ENCODE assay signal across 8 mouse cellular contexts in the genomic region with DNA sequence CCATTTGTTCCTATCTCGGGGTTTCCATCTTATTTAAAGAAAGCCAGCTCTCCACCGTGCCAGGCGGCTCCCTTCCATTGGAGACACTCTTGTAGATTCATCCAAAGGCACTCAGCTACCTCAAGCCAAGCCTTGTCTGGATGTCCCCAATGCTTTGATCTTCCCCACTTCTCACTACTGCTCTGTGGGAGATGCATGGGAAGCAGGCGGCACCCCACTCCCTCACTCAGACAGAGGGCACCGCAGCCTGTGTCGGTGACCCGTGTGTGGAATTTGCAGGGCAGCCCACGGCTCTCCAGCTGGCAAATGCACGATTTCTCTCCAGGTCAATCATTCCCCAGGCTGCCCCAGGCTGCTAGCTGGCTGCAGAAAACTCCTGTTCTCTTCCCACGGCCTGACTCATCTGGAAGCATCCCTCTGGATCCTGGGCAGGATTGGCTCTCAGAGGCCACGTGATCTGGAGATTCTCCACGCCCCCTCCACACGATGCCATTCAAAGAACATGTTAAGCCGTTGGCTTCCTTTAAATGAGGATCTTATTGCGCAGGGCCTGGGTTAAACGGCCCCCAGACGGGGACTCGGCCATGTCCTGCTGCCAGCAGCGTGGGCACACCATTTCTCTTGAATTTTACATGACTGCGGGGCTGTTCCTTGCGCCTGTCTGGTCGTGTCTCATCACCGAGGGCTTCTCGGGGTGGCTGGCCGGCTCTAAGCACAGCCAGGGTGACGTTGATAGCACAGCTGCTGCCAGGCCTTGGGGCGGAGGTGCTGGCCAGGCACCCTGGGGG. TPM values are rescaled to one million over a fixed set of nuclear protein-coding genes. Genes with fewer than 3 reads are reported as not detected.
DNase-seq lines count a peak whose midpoint lies in the region; ATAC-seq and TF ChIP-seq lines count a peak whose summit lies in the region.

No protein-coding gene starts in this region.

- DNase-seq in lung, embryonic 14.5 days: peak; percentile 73
- DNase-seq in lung, postnatal 25 days (ENCODE audit: low spot score): no peak
- DNase-seq in heart, postnatal 4 days: peak; percentile 34
- DNase-seq in left cerebral cortex, adult 2 months (ENCODE audit: extremely low spot score in 1 of 2, low spot score in 2 of 2): peak; percentile 69 to 73
- DNase-seq in thymus, adult 2 months: no peak
- no peak for DNase-seq in urinary bladder, postnatal 4 days (ENCODE audit: low spot score in 2 of 2)

- H3K9me3 ChIP-seq in lung, embryonic 14.5 days (ENCODE audit: low read depth, low read length): no peaks in the 10 kb centered on the region
- H3K9me3 ChIP-seq in embryonic facial prominence, embryonic 12.5 days: no peaks in the 10 kb centered on the region
- H3K9me3 ChIP-seq in neural tube, embryonic 12.5 days: no peaks in the 10 kb centered on the region

- intact Hi-C loops in left cerebral cortex, adult 2 months (cut with DNase I): no loop called here

- no peak for TF ChIP-seq CTCF in lung, embryonic 14.5 days (IDR thresholded peaks at IDR 0.05; ENCODE audit: low read depth)
- TF ChIP-seq CTCF in left cerebral cortex, adult 2 months (IDR thresholded peaks at IDR 0.05): no peak
- no peak for TF ChIP-seq CTCF in thymus, adult 2 months (IDR thresholded peaks at IDR 0.05; ENCODE audit: borderline replicate concordance, control insufficient read depth, extremely low read depth, insufficient read depth, low read length, poor library complexity)

- peak; percentile 89 for ATAC-seq in lung, embryonic 14.5 days (ENCODE audit: insufficient read depth)
- peak; percentile 54 for ATAC-seq in embryonic facial prominence, embryonic 12.5 days (ENCODE audit: insufficient number of reproducible peaks, insufficient read depth, low FRiP score, low TSS enrichment)
- ATAC-seq in neural tube, embryonic 12.5 days (ENCODE audit: low FRiP score, low read depth): peak; percentile 87

- 0 out of 2 replicates have a peak overlapping the region, but pooled peaks have one; percentile 5 for H3K4me3 ChIP-seq in lung, embryonic 14.5 days (ENCODE audit: low read depth, low read length)
- peak overlapping the region; percentile 22 for H3K4me3 ChIP-seq in embryonic facial prominence, embryonic 12.5 days
- peak overlapping the region; percentile 26 for H3K4me3 ChIP-seq in left cerebral cortex, adult 2 months
- H3K4me3 ChIP-seq in neural tube, embryonic 12.5 days: peak overlapping the region; percentile 24
- no peak overlapping the region for H3K4me3 ChIP-seq in thymus, adult 2 months (ENCODE audit: control insufficient read depth, insufficient read depth, low read length)

- H3K27ac ChIP-seq in lung, embryonic 14.5 days (ENCODE audit: low read depth): no peak overlapping the region
- 0 out of 2 replicates have a peak overlapping the region, but pooled peaks have one; percentile 7 for H3K27ac ChIP-seq in embryonic facial prominence, embryonic 12.5 days
- peak overlapping the region; percentile 53; the same call in 1 of the 2 replicates for H3K27ac ChIP-seq in left cerebral cortex, adult 2 months
- peak overlapping the region; percentile 50; the same call in 1 of the 2 replicates for H3K27ac ChIP-seq in neural tube, embryonic 12.5 days
- H3K27ac ChIP-seq in thymus, adult 2 months (ENCODE audit: control insufficient read depth, insufficient read depth, low read length): no peak overlapping the region

- WGBS in lung, embryonic 14.5 days: 16% methylated on average over 27 of the region's 27 CpGs
- 23% methylated on average over 27 of the region's 27 CpGs for WGBS in embryonic facial prominence, embryonic 12.5 days
- WGBS in neural tube, embryonic 12.5 days: 18% methylated on average over 27 of the region's 27 CpGs
- WGBS in thymus, adult 2 months: 33% methylated on average over 27 of the region's 27 CpGs

- no peak for TF ChIP-seq POLR2A in thymus, adult 2 months (IDR thresholded peaks at IDR 0.05; ENCODE audit: control insufficient read depth, extremely low read depth, insufficient read depth, low read length, poor library complexity)

- H3K4me1 ChIP-seq in lung, embryonic 14.5 days (ENCODE audit: insufficient read depth): no peaks in the 10 kb centered on the region
- peaks cover 12% of the 10 kb centered on the region for H3K4me1 ChIP-seq in embryonic facial prominence, embryonic 12.5 days
- H3K4me1 ChIP-seq in neural tube, embryonic 12.5 days: peaks cover 20% of the 10 kb centered on the region
- H3K4me1 ChIP-seq in thymus, adult 2 months (replicated peaks; ENCODE audit: control insufficient read depth, insufficient read depth, low read length): no peaks in the 10 kb centered on the region

- H3K27me3 ChIP-seq in lung, embryonic 14.5 days (ENCODE audit: insufficient read depth, low read length): no peaks in the 10 kb centered on the region
- H3K27me3 ChIP-seq in embryonic facial prominence, embryonic 12.5 days: peaks cover 3% of the 10 kb centered on the region; the same call in 1 of the 2 replicates
- H3K27me3 ChIP-seq in neural tube, embryonic 12.5 days (replicated peaks): 0 out of 2 replicates have a peak, but pooled peaks cover 3% of the 10 kb centered on the region
- H3K27me3 ChIP-seq in thymus, adult 2 months (ENCODE audit: control insufficient read depth, insufficient read depth, low read length): 0 out of 2 replicates have a peak, but pooled peaks cover 2% of the 10 kb centered on the region

- peak overlapping the region; percentile 59 for H3K4me2 ChIP-seq in lung, embryonic 14.5 days
- H3K4me2 ChIP-seq in embryonic facial prominence, embryonic 12.5 days (replicated peaks): peak overlapping the region; percentile 55
- H3K4me2 ChIP-seq in neural tube, embryonic 12.5 days (replicated peaks): peak overlapping the region; percentile 65

- H3K36me3 ChIP-seq in lung, embryonic 14.5 days (ENCODE audit: insufficient read depth): no peaks in the 10 kb centered on the region
- no peaks in the 10 kb centered on the region for H3K36me3 ChIP-seq in embryonic facial prominence, embryonic 12.5 days
- H3K36me3 ChIP-seq in neural tube, embryonic 12.5 days: no peaks in the 10 kb centered on the region
- no peaks in the 10 kb centered on the region for H3K36me3 ChIP-seq in thymus, adult 2 months (ENCODE audit: control insufficient read depth, insufficient read depth, low read length)

- 0 out of 2 replicates have a peak overlapping the region, but pooled peaks have one; percentile 13 for H3K9ac ChIP-seq in lung, embryonic 14.5 days
- peak overlapping the region; percentile 38; the same call in 1 of the 2 replicates for H3K9ac ChIP-seq in embryonic facial prominence, embryonic 12.5 days
- peak overlapping the region; percentile 42 for H3K9ac ChIP-seq in neural tube, embryonic 12.5 days

RNA-seq across cellular contexts. Expression of gene Hmx1, which starts 58.9 kb away (rescaled TPM):
- polyA plus RNA-seq in lung, embryonic 14.5 days (2014; fragmentation: Nextera tagmentation; extraction: Ambion mirVana): not detected in 2 replicates
- polyA plus RNA-seq in embryonic facial prominence, embryonic 12.5 days (2016; fragmentation: Nextera tagmentation; extraction: Ambion mirVana): 11.1 and 17.3 TPM in 2 replicates
- total RNA-seq in heart, postnatal 4 days (2021): not detected
- total RNA-seq in left cerebral cortex, adult 2 months (2021): not detected
- polyA plus RNA-seq in neural tube, embryonic 12.5 days (2016; fragmentation: Nextera tagmentation; extraction: Ambion mirVana): 10.0 and 18.2 TPM in 2 replicates
- polyA plus RNA-seq in thymus, adult 2 months (2012; rRNA removed): 0.24 and 0.80 TPM in 2 replicates

Comparison
In these comparisons a context has a peak if more than half of its experiments do, and no peak if none do; other contexts are left out.
1. DNase-seq: peak in lung, embryonic 14.5 days (single experiment), heart, postnatal 4 days (single experiment) and left cerebral cortex, adult 2 months (2 of 2); none in lung, postnatal 25 days (single experiment), thymus, adult 2 months (single experiment) and urinary bladder, postnatal 4 days (0 of 2).
2. H3K27ac ChIP-seq: peak in embryonic facial prominence, embryonic 12.5 days (single experiment), left cerebral cortex, adult 2 months (single experiment) and neural tube, embryonic 12.5 days (single experiment); none in lung, embryonic 14.5 days (single experiment) and thymus, adult 2 months (single experiment).
3. Peak in every context shown above with its lines, with median percentiles within 50 percentile points of each other: ATAC-seq, H3K4me2 ChIP-seq and H3K9ac ChIP-seq.